ENCODE assay signal across 8 mouse cellular contexts in genomic region chr8:83609086-83609485, GRCm38 (mm10). TPM values are rescaled to one million over a fixed set of nuclear protein-coding genes. Genes with fewer than 3 reads are reported as not detected.
A peak's percentile ranks its signal among the peaks of the same experiment; 100 is the strongest.
DNase-seq lines count a peak whose midpoint lies in the region; ATAC-seq and TF ChIP-seq lines count a peak whose summit lies in the region.

No protein-coding gene starts in this region.

- peaks cover 2% of the 10 kb centered on the region for H3K36me3 ChIP-seq in kidney, adult 2 months (ENCODE audit: control insufficient read depth, insufficient read depth, low read length)
- peaks cover 40% of the 10 kb centered on the region for H3K36me3 ChIP-seq in hindbrain, embryonic 12.5 days
- peaks cover 43% of the 10 kb centered on the region for H3K36me3 ChIP-seq in midbrain, embryonic 14.5 days (ENCODE audit: control insufficient read depth, insufficient read depth, low read length)

- DNase-seq in kidney, adult 2 months: no peak
- DNase-seq in kidney, adult 9 months: no peak
- DNase-seq in midbrain, embryonic 14.5 days: no peak
- DNase-seq in retina, postnatal 1 day: no peak
- DNase-seq in gastrocnemius, postnatal 4 days (ENCODE audit: low spot score in 2 of 2): no peak
- DNase-seq in layer of hippocampus, adult 9-11 months: no peak

- H3K27ac ChIP-seq in kidney, adult 2 months (ENCODE audit: insufficient read depth, low read depth, low read length): peak overlapping the region; percentile 74
- H3K27ac ChIP-seq in bone marrow, adult 2 months (ENCODE audit: control insufficient read depth, insufficient read depth, low read depth, low read length, poor library complexity): no peak overlapping the region
- peak overlapping the region; percentile 96 for H3K27ac ChIP-seq in hindbrain, embryonic 12.5 days
- H3K27ac ChIP-seq in midbrain, embryonic 14.5 days (replicated peaks; ENCODE audit: low read depth, low read length): peak overlapping the region; percentile 98

- peak overlapping the region; percentile 89 for H3K9ac ChIP-seq in hindbrain, embryonic 12.5 days
- peak overlapping the region; percentile 80 for H3K9ac ChIP-seq in midbrain, embryonic 14.5 days (replicated peaks; ENCODE audit: low read length)

- TF ChIP-seq CTCF in kidney, adult 2 months (conservative IDR thresholded peaks at IDR 0.05; ENCODE audit: insufficient read depth, insufficient read length, low read depth, low read length): no peak
- no peak for TF ChIP-seq CTCF in bone marrow, adult 2 months (IDR thresholded peaks at IDR 0.05; ENCODE audit: control insufficient read depth, insufficient read depth, low read length)

- H3K4me1 ChIP-seq in kidney, adult 2 months (ENCODE audit: control insufficient read depth, insufficient read depth, low read length): peaks cover 11% of the 10 kb centered on the region
- peaks cover 5% of the 10 kb centered on the region for H3K4me1 ChIP-seq in bone marrow, adult 2 months (ENCODE audit: control insufficient read depth, insufficient read depth, low read length)
- peaks cover 19% of the 10 kb centered on the region for H3K4me1 ChIP-seq in hindbrain, embryonic 12.5 days
- H3K4me1 ChIP-seq in midbrain, embryonic 14.5 days (ENCODE audit: control insufficient read depth, insufficient read depth, low read length): peaks cover 17% of the 10 kb centered on the region

- TF ChIP-seq POLR2A in kidney, adult 2 months (IDR thresholded peaks at IDR 0.05; ENCODE audit: low read depth, low read length): no peak
- no peak for TF ChIP-seq POLR2A in bone marrow, adult 2 months (IDR thresholded peaks at IDR 0.05; ENCODE audit: borderline replicate concordance, control insufficient read depth, low read depth, low read length)

- H3K9me3 ChIP-seq in hindbrain, embryonic 12.5 days (replicated peaks): no peaks in the 10 kb centered on the region
- H3K9me3 ChIP-seq in midbrain, embryonic 14.5 days (ENCODE audit: control insufficient read depth, low read length): no peaks in the 10 kb centered on the region

- no peak for ATAC-seq in hindbrain, embryonic 12.5 days (ENCODE audit: low FRiP score)
- ATAC-seq in midbrain, embryonic 14.5 days (ENCODE audit: low FRiP score, low TSS enrichment): no peak

- WGBS in kidney, adult 2 months: 12% methylated on average over 9 of the region's 9 CpGs
- 2% methylated on average over 9 of the region's 9 CpGs for WGBS in bone marrow, adult 2 months
- 40% methylated on average over 9 of the region's 9 CpGs for WGBS in hindbrain, embryonic 12.5 days
- WGBS in midbrain, embryonic 14.5 days: 33% methylated on average over 9 of the region's 9 CpGs

- no peaks in the 10 kb centered on the region for H3K27me3 ChIP-seq in kidney, adult 2 months (replicated peaks; ENCODE audit: control insufficient read depth, insufficient read depth, low read length)
- no peaks in the 10 kb centered on the region for H3K27me3 ChIP-seq in hindbrain, embryonic 12.5 days
- no peaks in the 10 kb centered on the region for H3K27me3 ChIP-seq in midbrain, embryonic 14.5 days (ENCODE audit: control insufficient read depth, insufficient read depth, low read length)

- H3K4me2 ChIP-seq in hindbrain, embryonic 12.5 days (replicated peaks): peak overlapping the region; percentile 79
- H3K4me2 ChIP-seq in midbrain, embryonic 14.5 days (ENCODE audit: low read length): peak overlapping the region; percentile 61

- H3K4me3 ChIP-seq in kidney, adult 2 months (ENCODE audit: insufficient read depth, low read depth, low read length): peak overlapping the region; percentile 86
- H3K4me3 ChIP-seq in bone marrow, adult 2 months (replicated peaks; ENCODE audit: control insufficient read depth, low read depth, low read length): peak overlapping the region; percentile 79
- H3K4me3 ChIP-seq in hindbrain, embryonic 12.5 days: peak overlapping the region; percentile 72
- H3K4me3 ChIP-seq in midbrain, embryonic 14.5 days (replicated peaks; ENCODE audit: low read depth, low read length): peak overlapping the region; percentile 74

RNA-seq across cellular contexts. Expression of gene Dnajb1, which starts 1.1 kb away (rescaled TPM):
- 32.2 and 33.2 TPM in 2 replicates for polyA plus RNA-seq in kidney, adult 2 months (2012; rRNA removed)
- polyA plus RNA-seq in bone marrow, adult 2 months (2011; ENCODE audit: insufficient read depth, insufficient read length, low replicate concordance, missing spikeins): 23.8 and 23.9 TPM in 2 replicates
- 57.1 and 62.8 TPM in 2 replicates for polyA plus RNA-seq in hindbrain, embryonic 12.5 days (2016; fragmentation: Nextera tagmentation; extraction: Ambion mirVana)
- 46.2 TPM in 2 replicates for polyA plus RNA-seq in midbrain, embryonic 14.5 days (2014; fragmentation: Nextera tagmentation; extraction: Ambion mirVana)
- total RNA-seq in gastrocnemius, postnatal 4 days (2021): 10 to 100 TPM; 17.7 to 20.6 TPM

RNA-seq across cellular contexts. Expression of gene Tecr, which starts 1.3 kb away (rescaled TPM):
- 793 and 827 TPM in 2 replicates for polyA plus RNA-seq in kidney, adult 2 months (2012; rRNA removed)
- 136 and 233 TPM in 2 replicates for polyA plus RNA-seq in bone marrow, adult 2 months (2011; ENCODE audit: insufficient read depth, insufficient read length, low replicate concordance, missing spikeins)
- 646 and 653 TPM in 2 replicates for polyA plus RNA-seq in hindbrain, embryonic 12.5 days (2016; fragmentation: Nextera tagmentation; extraction: Ambion mirVana)
- 987 and 1,278 TPM in 2 replicates for polyA plus RNA-seq in midbrain, embryonic 14.5 days (2014; fragmentation: Nextera tagmentation; extraction: Ambion mirVana)
- 100 to 1,000 TPM; 276 to 303 TPM for total RNA-seq in gastrocnemius, postnatal 4 days (2021)

RNA-seq across cellular contexts. Expression of gene Ndufb7, which starts 42.6 kb away (rescaled TPM):
- polyA plus RNA-seq in kidney, adult 2 months (2012; rRNA removed): 704 and 720 TPM in 2 replicates
- polyA plus RNA-seq in bone marrow, adult 2 months (2011; ENCODE audit: insufficient read depth, insufficient read length, low replicate concordance, missing spikeins): 240 and 480 TPM in 2 replicates
- polyA plus RNA-seq in hindbrain, embryonic 12.5 days (2016; fragmentation: Nextera tagmentation; extraction: Ambion mirVana): 307 and 342 TPM in 2 replicates
- 346 and 405 TPM in 2 replicates for polyA plus RNA-seq in midbrain, embryonic 14.5 days (2014; fragmentation: Nextera tagmentation; extraction: Ambion mirVana)
- 100 to 1,000 TPM; 366 to 378 TPM for total RNA-seq in gastrocnemius, postnatal 4 days (2021)

RNA-seq across cellular contexts. Expression of gene Gipc1, which starts 43.4 kb away (rescaled TPM):
- polyA plus RNA-seq in kidney, adult 2 months (2012; rRNA removed): 57.6 and 66.6 TPM in 2 replicates
- 14.8 and 17.3 TPM in 2 replicates for polyA plus RNA-seq in bone marrow, adult 2 months (2011; ENCODE audit: insufficient read depth, insufficient read length, low replicate concordance, missing spikeins)
- 188 and 193 TPM in 2 replicates for polyA plus RNA-seq in hindbrain, embryonic 12.5 days (2016; fragmentation: Nextera tagmentation; extraction: Ambion mirVana)
- 106 and 116 TPM in 2 replicates for polyA plus RNA-seq in midbrain, embryonic 14.5 days (2014; fragmentation: Nextera tagmentation; extraction: Ambion mirVana)
- 10 to 100 TPM; 42.5 to 51.7 TPM for total RNA-seq in gastrocnemius, postnatal 4 days (2021)

RNA-seq across cellular contexts. Expression of gene Ptger1, which starts 57.4 kb away (rescaled TPM):
- 21.8 and 23.3 TPM in 2 replicates for polyA plus RNA-seq in kidney, adult 2 months (2012; rRNA removed)
- 0.41 and 0.57 TPM in 2 replicates for polyA plus RNA-seq in bone marrow, adult 2 months (2011; ENCODE audit: insufficient read depth, insufficient read length, low replicate concordance, missing spikeins)
- 0.70 and 0.93 TPM in 2 replicates for polyA plus RNA-seq in hindbrain, embryonic 12.5 days (2016; fragmentation: Nextera tagmentation; extraction: Ambion mirVana)
- 0.72 and 1.3 TPM in 2 replicates for polyA plus RNA-seq in midbrain, embryonic 14.5 days (2014; fragmentation: Nextera tagmentation; extraction: Ambion mirVana)
- under 1 TPM; 0.49 to 0.98 TPM for total RNA-seq in gastrocnemius, postnatal 4 days (2021)
